8 mouse cellular contexts compared by ENCODE assay signal in genomic region chr2:28523643-28524117, GRCm38 (mm10). TPM values are rescaled to one million over a fixed set of nuclear protein-coding genes. Genes with fewer than 3 reads are reported as not detected.
DNase-seq lines count a peak whose midpoint lies in the region; ATAC-seq and TF ChIP-seq lines count a peak whose summit lies in the region.

No protein-coding gene starts in this region.

- TF ChIP-seq CTCF in cerebellum, adult 2 months (IDR thresholded peaks at IDR 0.05; ENCODE audit: borderline replicate concordance, insufficient read depth, low read depth, low read length): no peak

- peak; percentile 78 to 83 for ATAC-seq in hematopoietic stem cell, adult 5-6 weeks (replicated peaks in 1 of 2; ENCODE audit: insufficient read depth in 1 of 2, low FRiP score in 2 of 2, low TSS enrichment in 1 of 2, low read depth in 1 of 2, poor library complexity in 2 of 2, severe bottlenecking in 2 of 2)
- peak; percentile 77 for ATAC-seq in lung, embryonic 15.5 days (ENCODE audit: borderline replicate concordance, extremely low read depth, low FRiP score, low TSS enrichment)

- no peak overlapping the region for H3K4me3 ChIP-seq in cerebellum, adult 2 months (replicated peaks; ENCODE audit: insufficient read depth, low read depth, low read length)
- H3K4me3 ChIP-seq in lung, embryonic 15.5 days: no peak overlapping the region

- H3K9me3 ChIP-seq in lung, embryonic 15.5 days: no peaks in the 10 kb centered on the region

- TF ChIP-seq POLR2A in cerebellum, adult 2 months (IDR thresholded peaks at IDR 0.05; ENCODE audit: borderline replicate concordance, insufficient read depth, low read length): no peak

- H3K4me2 ChIP-seq in lung, embryonic 15.5 days: no peak overlapping the region

- no peak overlapping the region for H3K9ac ChIP-seq in lung, embryonic 15.5 days

- H3K36me3 ChIP-seq in lung, embryonic 15.5 days: no peaks in the 10 kb centered on the region

- peak; percentile 68 for DNase-seq in ES-CJ7 (ENCODE audit: low read depth, low spot score)
- peak; percentile 85 to 86 for DNase-seq in cerebellum, adult 2 months
- peak; percentile 81 to 94 for DNase-seq in frontal cortex, adult 2 months (ENCODE audit: extremely low spot score in 1 of 2, low spot score in 1 of 2)
- peak; percentile 90 to 91 for DNase-seq in layer of hippocampus, adult 8-10 months (ENCODE audit: low spot score in 2 of 2)
- DNase-seq in ovary, postnatal 36 days (ENCODE audit: low spot score): peak; percentile 82
- DNase-seq in spleen, adult 12 weeks (ENCODE audit: low spot score): no peak

- peak overlapping the region; percentile 16 for H3K27ac ChIP-seq in cerebellum, adult 2 months (ENCODE audit: insufficient read depth, low read length)
- H3K27ac ChIP-seq in lung, embryonic 15.5 days: peak overlapping the region; percentile 7; the same call in 1 of the 2 replicates

- H3K4me1 ChIP-seq in cerebellum, adult 2 months (ENCODE audit: control insufficient read depth, insufficient read depth, low read length): peaks cover 74% of the 10 kb centered on the region
- peaks cover 39% of the 10 kb centered on the region for H3K4me1 ChIP-seq in lung, embryonic 15.5 days

- H3K27me3 ChIP-seq in cerebellum, adult 2 months (ENCODE audit: control insufficient read depth, insufficient read depth, low read length): no peaks in the 10 kb centered on the region
- no peaks in the 10 kb centered on the region for H3K27me3 ChIP-seq in lung, embryonic 15.5 days

- WGBS in cerebellum, adult 2 months: 4% methylated on average over 5 of the region's 5 CpGs
- WGBS in lung, embryonic 15.5 days: 13% methylated on average over 5 of the region's 5 CpGs

RNA-seq across cellular contexts. Expression of gene Ralgds, which starts 10.8 kb away (rescaled TPM):
- polyA plus RNA-seq in cerebellum, adult 2 months (2012; rRNA removed): 133 and 151 TPM in 2 replicates
- polyA plus RNA-seq in frontal cortex, adult 2 months (2012; rRNA removed): 90.9 and 92.7 TPM in 2 replicates
- 12.0 and 20.9 TPM in 2 replicates for total RNA-seq in hematopoietic stem cell, adult 5-6 weeks (2017)
- 100 to 1,000 TPM; 105 to 142 (median 118) TPM for total RNA-seq in layer of hippocampus, adult 8-10 months (2022)
- 30.9 and 31.7 TPM in 2 replicates for polyA plus RNA-seq in lung, embryonic 15.5 days (2015; fragmentation: Nextera tagmentation; extraction: Ambion mirVana)

RNA-seq across cellular contexts. Expression of gene Gm10134, which starts 17.8 kb away (rescaled TPM):
- polyA plus RNA-seq in cerebellum, adult 2 months (2012; rRNA removed): 0.48 TPM in 1 of 2 replicates, not detected in the other
- 0.54 TPM in 1 of 2 replicates, not detected in the other for polyA plus RNA-seq in frontal cortex, adult 2 months (2012; rRNA removed)
- not detected in 2 replicates for total RNA-seq in hematopoietic stem cell, adult 5-6 weeks (2017)
- total RNA-seq in layer of hippocampus, adult 8-10 months (2022): 1 to 10 TPM in 3 of 4 experiments, not detected in 1; 1.5 to 4.1 (median 1.7) TPM
- polyA plus RNA-seq in lung, embryonic 15.5 days (2015; fragmentation: Nextera tagmentation; extraction: Ambion mirVana): 2.2 and 3.5 TPM in 2 replicates

RNA-seq across cellular contexts. Expression of gene Gbgt1, which starts 27.0 kb away (rescaled TPM):
- polyA plus RNA-seq in cerebellum, adult 2 months (2012; rRNA removed): 1.1 and 1.5 TPM in 2 replicates
- 1.3 and 1.4 TPM in 2 replicates for polyA plus RNA-seq in frontal cortex, adult 2 months (2012; rRNA removed)
- not detected in 2 replicates for total RNA-seq in hematopoietic stem cell, adult 5-6 weeks (2017)
- 1 to 10 TPM; 2.1 to 6.6 (median 3.4) TPM for total RNA-seq in layer of hippocampus, adult 8-10 months (2022)
- polyA plus RNA-seq in lung, embryonic 15.5 days (2015; fragmentation: Nextera tagmentation; extraction: Ambion mirVana): 0.98 and 1.8 TPM in 2 replicates

RNA-seq across cellular contexts. Expression of gene Cel, which starts 39.5 kb away (rescaled TPM):
- polyA plus RNA-seq in cerebellum, adult 2 months (2012; rRNA removed): 0.10 TPM in 2 replicates
- 0.10 TPM in 1 of 2 replicates, not detected in the other for polyA plus RNA-seq in frontal cortex, adult 2 months (2012; rRNA removed)
- not detected in 2 replicates for total RNA-seq in hematopoietic stem cell, adult 5-6 weeks (2017)
- total RNA-seq in layer of hippocampus, adult 8-10 months (2022): not detected
- 1.9 TPM in 1 of 2 replicates, not detected in the other for polyA plus RNA-seq in lung, embryonic 15.5 days (2015; fragmentation: Nextera tagmentation; extraction: Ambion mirVana)

RNA-seq across cellular contexts. Expression of gene Mrps2, which starts 55.8 kb away (rescaled TPM):
- polyA plus RNA-seq in cerebellum, adult 2 months (2012; rRNA removed): 43.2 and 44.5 TPM in 2 replicates
- 34.7 and 37.4 TPM in 2 replicates for polyA plus RNA-seq in frontal cortex, adult 2 months (2012; rRNA removed)
- total RNA-seq in hematopoietic stem cell, adult 5-6 weeks (2017): 26.6 and 31.9 TPM in 2 replicates
- total RNA-seq in layer of hippocampus, adult 8-10 months (2022): 10 to 100 TPM; 36.4 to 40.2 (median 37.6) TPM
- polyA plus RNA-seq in lung, embryonic 15.5 days (2015; fragmentation: Nextera tagmentation; extraction: Ambion mirVana): 53.0 and 53.7 TPM in 2 replicates
